Mouse (Mus musculus) small intestine, adult 2 months (tissue): ENCODE measurements around the gene Ahcyl2. TPM values are rescaled to one million over a fixed set of nuclear protein-coding genes. Genes with fewer than 3 reads are reported as not detected.

ENCODE experiments used
- H3K27ac ChIP-seq: fragments of 200-500 bp; 2 replicates; pipeline ENCODE4 v1.5.1; 2012; ENCODE audit warnings: low read depth, low read length, control low read depth, inconsistent platforms; ENCODE audit not compliant: insufficient read depth
- H3K27me3 ChIP-seq: fragments of 200-500 bp; 2 replicates; pipeline ENCODE4 v1.6.1; 2012; ENCODE audit warnings: mild to moderate bottlenecking, moderate library complexity, low read length, inconsistent platforms; ENCODE audit not compliant: control insufficient read depth, insufficient read depth
- H3K36me3 ChIP-seq: fragments of 200-500 bp; 2 replicates; pipeline ENCODE4 v1.6.1; 2012; ENCODE audit warnings: mild to moderate bottlenecking, low read length, control low read depth, inconsistent platforms; ENCODE audit not compliant: control insufficient read depth, insufficient read depth
- H3K4me1 ChIP-seq: fragments of 200-500 bp; 2 replicates; pipeline ENCODE4 v1.6.1; 2012; ENCODE audit warnings: low read length, inconsistent platforms, mixed read lengths; ENCODE audit not compliant: control insufficient read depth, insufficient read depth, insufficient read length
- H3K4me3 ChIP-seq: fragments of 200-500 bp; 2 replicates; pipeline ENCODE4 v1.5.1; 2012; ENCODE audit warnings: low read depth, mild to moderate bottlenecking, control low read depth, inconsistent platforms, low read length, moderate library complexity
- CTCF ChIP-seq: fragments of 200-500 bp; IDR thresholded peaks from 2 replicates; pipeline ENCODE4 v1.5.1; 2012; ENCODE audit warnings: low read depth, mild to moderate bottlenecking, control low read depth, inconsistent platforms, low read length, moderate library complexity, mixed read lengths; ENCODE audit not compliant: insufficient replicate concordance, insufficient read length; ENCODE audit errors: extremely low read depth
- POLR2A ChIP-seq: fragments of 200-500 bp; IDR thresholded peaks from 2 replicates; pipeline ENCODE4 v1.6.1; 2012; ENCODE audit warnings: low read depth, mild to moderate bottlenecking, control low read depth, inconsistent platforms, low read length, moderate library complexity
- WGBS: fragments of 180-500 bp; shearing (Covaris S2); methylation state at CpG from one replicate; pipeline ENCODE4 v1.1.7; 2018; 5-methylcytosine and 5-hydroxymethylcytosine counted together
- polyA plus RNA-seq: library from polyadenylated mRNA; depleted of rRNA; stranded (reverse); fragments of >200 nt; gene quantifications from 2 replicates; pipeline ENCODE4 v1.2.3, GENCODE M21; 2012

Gene Ahcyl2
- polyA plus RNA-seq, 1 experiment, result 110 TPM

GRCm38 (mm10) chr6:29901450-29901849, 133.6 kb downstream of the Ahcyl2 start:
- TF ChIP-seq POLR2A (no peak), CTCF (no peak)
- WGBS, result 92% methylated on average over 1 of the region's 1 CpGs
- Histone ChIP-seq H3K27me3 (no peaks in the 10 kb centered on the region), H3K4me1 (no peaks in the 10 kb centered on the region), H3K36me3 (peaks cover 63% of the 10 kb centered on the region), H3K27ac (no peak overlapping the region), H3K4me3 (no peak overlapping the region)

GRCm38 (mm10) chr6:29902256-29902655, 134.4 kb downstream of the Ahcyl2 start:
- peaks cover 61% of the 10 kb centered on the region for H3K36me3 ChIP-seq
- H3K27me3 ChIP-seq, result no peaks in the 10 kb centered on the region
- no peaks in the 10 kb centered on the region for H3K4me1 ChIP-seq
- no peak for TF ChIP-seq CTCF
- no peak for TF ChIP-seq POLR2A
- WGBS, result 61% methylated on average over 2 of the region's 2 CpGs
- no peak overlapping the region for H3K27ac ChIP-seq
- no peak overlapping the region for H3K4me3 ChIP-seq

- 93% methylated on average over 3 of the region's 3 CpGs for WGBS
- H3K36me3 ChIP-seq, result peaks cover 61% of the 10 kb centered on the region
- TF ChIP-seq CTCF, result no peak
- TF ChIP-seq POLR2A, result no peak
These were observed 135.6 kb downstream of the Ahcyl2 start for GRCm38 (mm10) chr6:29903343-29903914.

GRCm38 (mm10) chr6:29904281-29904680, 136.5 kb downstream of the Ahcyl2 start:
- Histone ChIP-seq H3K36me3 (peaks cover 63% of the 10 kb centered on the region), H3K4me3 (no peak overlapping the region), H3K4me1 (no peaks in the 10 kb centered on the region), H3K27ac (no peak overlapping the region), H3K27me3 (no peaks in the 10 kb centered on the region)
- WGBS, result 84% methylated on average over 3 of the region's 3 CpGs
- no peak for TF ChIP-seq POLR2A
- TF ChIP-seq CTCF, result no peak

More at GRCm38 (mm10) chr6:29903343-29903914, 135.6 kb downstream of the Ahcyl2 start:
- Histone ChIP-seq H3K4me3 (no peak overlapping the region), H3K4me1 (no peaks in the 10 kb centered on the region), H3K27ac (no peak overlapping the region), H3K27me3 (no peaks in the 10 kb centered on the region)

GRCm38 (mm10) chr6:29910631-29911030, 142.8 kb downstream of the Ahcyl2 start:
- Histone ChIP-seq H3K4me3 (no peak overlapping the region), H3K27ac (no peak overlapping the region), H3K36me3 (peaks cover 48% of the 10 kb centered on the region), H3K27me3 (no peaks in the 10 kb centered on the region), H3K4me1 (no peaks in the 10 kb centered on the region)
- TF ChIP-seq POLR2A (no peak), CTCF (no peak)
- 88% methylated on average over 3 of the region's 3 CpGs for WGBS

GRCm38 (mm10) chr6:29913673-29914072, 145.9 kb downstream of the Ahcyl2 start:
- WGBS, result 23% methylated on average over 1 of the region's 1 CpGs
- H3K36me3 ChIP-seq, result peaks cover 29% of the 10 kb centered on the region
- TF ChIP-seq CTCF, result no peak
- TF ChIP-seq POLR2A, result no peak

GRCm38 (mm10) chr6:29914136-29914535, 146.3 kb downstream of the Ahcyl2 start:
- TF ChIP-seq CTCF (no peak), POLR2A (no peak)

More at GRCm38 (mm10) chr6:29913673-29914072, 145.9 kb downstream of the Ahcyl2 start:
- H3K4me3 ChIP-seq, result no peak overlapping the region
- H3K4me1 ChIP-seq, result peaks cover 3% of the 10 kb centered on the region; the same call in 1 of the 2 replicates
- no peak overlapping the region for H3K27ac ChIP-seq
- H3K27me3 ChIP-seq, result peaks cover 3% of the 10 kb centered on the region; the same call in 1 of the 2 replicates

GRCm38 (mm10) chr6:29915836-29916235, 148.0 kb downstream of the Ahcyl2 start:
- peaks cover 9% of the 10 kb centered on the region for H3K36me3 ChIP-seq
- TF ChIP-seq CTCF, result no peak
- no peak for TF ChIP-seq POLR2A
- peaks cover 4% of the 10 kb centered on the region; the same call in 1 of the 2 replicates for H3K27me3 ChIP-seq
- no peak overlapping the region for H3K27ac ChIP-seq
- WGBS, result 43% methylated on average over 9 of the region's 9 CpGs
- peaks cover 3% of the 10 kb centered on the region; the same call in 1 of the 2 replicates for H3K4me1 ChIP-seq
- no peak overlapping the region for H3K4me3 ChIP-seq

More at GRCm38 (mm10) chr6:29914136-29914535, 146.3 kb downstream of the Ahcyl2 start:
- peaks cover 4% of the 10 kb centered on the region; the same call in 1 of the 2 replicates for H3K27me3 ChIP-seq
- H3K36me3 ChIP-seq, result peaks cover 25% of the 10 kb centered on the region
- H3K4me3 ChIP-seq, result no peak overlapping the region
- peaks cover 3% of the 10 kb centered on the region; the same call in 1 of the 2 replicates for H3K4me1 ChIP-seq
- no peak overlapping the region for H3K27ac ChIP-seq
